Mouse (Mus musculus) liver, embryonic 11.5 days (tissue): ENCODE measurements around the gene Psma3. TPM values are rescaled to one million over a fixed set of nuclear protein-coding genes. Genes with fewer than 3 reads are reported as not detected.

Source experiments
- ATAC-seq: fragments of 200-750 bp; cut with Nextera tagmentation; replicated peaks from 2 replicates; pipeline ENCODE4 v1.8.0; 2017; ENCODE audit warnings: moderate number of reproducible peaks, mild to moderate bottlenecking, moderate TSS enrichment, moderate library complexity; ENCODE audit not compliant: low FRiP score
- DNase-seq: peaks from one replicate; pipeline ENCODE4 v3.0.0-alpha.2; 2017; ENCODE audit warnings: low spot score
- H3K27ac ChIP-seq: fragments of 300-500 bp; sonication (generic); 2 replicates; pipeline ENCODE4 v1.5.1; 2014; ENCODE audit warnings: mild to moderate bottlenecking, low read depth, low read length, control low read depth
- H3K27me3 ChIP-seq: fragments of 300-500 bp; sonication (generic); replicated peaks from 2 replicates; pipeline ENCODE4 v1.6.1; 2014; ENCODE audit warnings: low read length, mixed read lengths; ENCODE audit not compliant: control insufficient read depth, insufficient read depth
- H3K36me3 ChIP-seq: fragments of 300-500 bp; sonication (generic); 2 replicates; pipeline ENCODE4 v1.6.1; 2014; ENCODE audit warnings: mild to moderate bottlenecking, low read length, moderate library complexity, mixed read lengths; ENCODE audit not compliant: control insufficient read depth, insufficient read depth
- H3K4me1 ChIP-seq: fragments of 300-500 bp; sonication (generic); replicated peaks from 2 replicates; pipeline ENCODE4 v1.6.1; 2014; ENCODE audit warnings: low read length, mixed read lengths; ENCODE audit not compliant: control insufficient read depth, insufficient read depth
- H3K4me2 ChIP-seq: fragments of 300-500 bp; sonication (generic); 2 replicates; pipeline ENCODE4 v1.6.1; 2014; ENCODE audit warnings: mild to moderate bottlenecking, control low read depth, moderate library complexity
- H3K4me3 ChIP-seq: fragments of 300-500 bp; sonication (generic); 2 replicates; pipeline ENCODE4 v1.5.1; 2014; ENCODE audit warnings: low read depth, low read length, control low read depth
- H3K9ac ChIP-seq: fragments of 300-500 bp; sonication (generic); 2 replicates; pipeline ENCODE4 v1.6.1; 2014; ENCODE audit warnings: low read depth, low read length, control low read depth
- H3K9me3 ChIP-seq: fragments of 300-500 bp; sonication (generic); 2 replicates; pipeline ENCODE4 v1.6.1; 2016; ENCODE audit warnings: low read length, inconsistent platforms, mixed read lengths; ENCODE audit not compliant: control insufficient read depth
- WGBS: fragments of 180-500 bp; shearing (Covaris S2); extraction: QIAGEN DNeasy Blood & Tissue Kit; methylation state at CpG from one replicate; pipeline ENCODE4 v1.1.7; 2014; 5-methylcytosine and 5-hydroxymethylcytosine counted together
- polyA plus RNA-seq: library from polyadenylated mRNA; unstranded; fragments of >200 nt; fragmentation: Nextera tagmentation; extraction: Ambion mirVana; gene quantifications from 2 replicates; pipeline ENCODE4 v1.2.1, GENCODE M21; 2014

Gene Psma3
- polyA plus RNA-seq, 1 experiment from 2014 or later = 602 TPM

GRCm38 (mm10) chr12:70984855-70985550 is 10.6 kb downstream of the Psma3 start:
- no peak overlapping the region for H3K4me3 ChIP-seq
- 91% methylated on average over 7 of the region's 7 CpGs for WGBS
- H3K36me3 ChIP-seq = peaks cover 38% of the 10 kb centered on the region
- no peaks in the 10 kb centered on the region for H3K9me3 ChIP-seq
- no peak overlapping the region for H3K4me2 ChIP-seq
- H3K4me1 ChIP-seq = no peaks in the 10 kb centered on the region
- DNase-seq = no peak
- no peaks in the 10 kb centered on the region for H3K27me3 ChIP-seq
- no peak for ATAC-seq
- H3K9ac ChIP-seq = no peak overlapping the region
- no peak overlapping the region for H3K27ac ChIP-seq

- Histone ChIP-seq H3K4me1 (peaks cover 8% of the 10 kb centered on the region; the same call in 1 of the 2 replicates), H3K27me3 (no peaks in the 10 kb centered on the region), H3K4me3 (no peak overlapping the region), H3K9me3 (no peaks in the 10 kb centered on the region), H3K36me3 (peaks cover 12% of the 10 kb centered on the region; the same call in 1 of the 2 replicates), H3K27ac (no peak overlapping the region), H3K9ac (no peak overlapping the region), H3K4me2 (no peak overlapping the region)
- ATAC-seq (no peak), DNase-seq (no peak)
- 92% methylated on average over 5 of the region's 5 CpGs for WGBS
Measured at GRCm38 (mm10) chr12:70997225-70997624, 22.8 kb downstream of the Psma3 start.

- H3K9ac ChIP-seq = no peak overlapping the region
- peaks cover 12% of the 10 kb centered on the region; the same call in 1 of the 2 replicates for H3K36me3 ChIP-seq
- ATAC-seq (no peak), DNase-seq (no peak)
- WGBS = 30% methylated on average over 5 of the region's 5 CpGs
- H3K4me1 ChIP-seq = peaks cover 8% of the 10 kb centered on the region; the same call in 1 of the 2 replicates
- peak overlapping the region; percentile 33 for H3K4me2 ChIP-seq
- no peak overlapping the region for H3K4me3 ChIP-seq
- no peaks in the 10 kb centered on the region for H3K9me3 ChIP-seq
- H3K27me3 ChIP-seq = no peaks in the 10 kb centered on the region
- peak overlapping the region; percentile 13; the same call in 1 of the 2 replicates for H3K27ac ChIP-seq
Measured at GRCm38 (mm10) chr12:70999423-70999903, 25.0 kb downstream of the Psma3 start.

GRCm38 (mm10) chr12:71000344-71000743 is 25.9 kb downstream of the Psma3 start:
- H3K27me3 ChIP-seq = no peaks in the 10 kb centered on the region
- no peak overlapping the region for H3K9ac ChIP-seq
- H3K4me2 ChIP-seq = no peak overlapping the region
- peaks cover 16% of the 10 kb centered on the region; the same call in 1 of the 2 replicates for H3K36me3 ChIP-seq
- no peak overlapping the region for H3K27ac ChIP-seq
- ATAC-seq = no peak
- DNase-seq = no peak
- WGBS = 74% methylated on average over 1 of the region's 1 CpGs
- H3K9me3 ChIP-seq = no peaks in the 10 kb centered on the region
- H3K4me3 ChIP-seq = no peak overlapping the region
- peaks cover 8% of the 10 kb centered on the region; the same call in 1 of the 2 replicates for H3K4me1 ChIP-seq

- Histone ChIP-seq H3K36me3 (peaks cover 24% of the 10 kb centered on the region), H3K4me2 (no peak overlapping the region)
- 83% methylated on average over 6 of the region's 6 CpGs for WGBS
Measured at GRCm38 (mm10) chr12:71001456-71001855, 27.0 kb downstream of the Psma3 start.

GRCm38 (mm10) chr12:71003760-71004426 is 29.5 kb downstream of the Psma3 start:
- Histone ChIP-seq H3K27me3 (no peaks in the 10 kb centered on the region), H3K9ac (no peak overlapping the region), H3K4me3 (no peak overlapping the region), H3K4me1 (peaks cover 5% of the 10 kb centered on the region; the same call in 1 of the 2 replicates), H3K4me2 (no peak overlapping the region), H3K27ac (no peak overlapping the region), H3K9me3 (no peaks in the 10 kb centered on the region), H3K36me3 (peaks cover 35% of the 10 kb centered on the region)
- ATAC-seq (peak; percentile 21; the same call in 1 of the 2 replicates), DNase-seq (no peak)
- 86% methylated on average over 5 of the region's 6 CpGs for WGBS

More at GRCm38 (mm10) chr12:71001456-71001855, 27.0 kb downstream of the Psma3 start:
- DNase-seq (no peak), ATAC-seq (no peak)
- peaks cover 8% of the 10 kb centered on the region; the same call in 1 of the 2 replicates for H3K4me1 ChIP-seq
- no peak overlapping the region for H3K9ac ChIP-seq
- no peak overlapping the region for H3K4me3 ChIP-seq
- H3K27me3 ChIP-seq = no peaks in the 10 kb centered on the region
- H3K9me3 ChIP-seq = no peaks in the 10 kb centered on the region
- no peak overlapping the region for H3K27ac ChIP-seq

- WGBS = 92% methylated on average over 6 of the region's 6 CpGs
- no peak overlapping the region for H3K27ac ChIP-seq
- H3K4me1 ChIP-seq = no peaks in the 10 kb centered on the region
- H3K36me3 ChIP-seq = peaks cover 40% of the 10 kb centered on the region
- H3K27me3 ChIP-seq = no peaks in the 10 kb centered on the region
- H3K4me3 ChIP-seq = no peak overlapping the region
- no peak for DNase-seq
- H3K4me2 ChIP-seq = no peak overlapping the region
- no peaks in the 10 kb centered on the region for H3K9me3 ChIP-seq
- no peak overlapping the region for H3K9ac ChIP-seq
- no peak for ATAC-seq
Measured at GRCm38 (mm10) chr12:71006141-71006540, 31.7 kb downstream of the Psma3 start.

GRCm38 (mm10) chr12:71006901-71007300 is 32.5 kb downstream of the Psma3 start:
- no peak overlapping the region for H3K27ac ChIP-seq
- 75% methylated on average over 7 of the region's 7 CpGs for WGBS
- no peaks in the 10 kb centered on the region for H3K9me3 ChIP-seq
- no peaks in the 10 kb centered on the region for H3K27me3 ChIP-seq
- DNase-seq = no peak
- H3K4me2 ChIP-seq = no peak overlapping the region
- H3K4me1 ChIP-seq = peaks cover under 1% of the 10 kb centered on the region; the same call in 1 of the 2 replicates
- H3K4me3 ChIP-seq = no peak overlapping the region
- H3K9ac ChIP-seq = no peak overlapping the region
- H3K36me3 ChIP-seq = peaks cover 40% of the 10 kb centered on the region
- ATAC-seq = no peak
